Mouse (Mus musculus): ENCODE measurements around the gene Atf7ip. TPM values are rescaled to one million over a fixed set of nuclear protein-coding genes. Genes with fewer than 3 reads are reported as not detected.
A peak's percentile ranks its signal among the peaks of the same experiment; 100 is the strongest.

Gene Atf7ip
- polyA plus RNA-seq, 1 experiment from 2014 or later, result 14.6 TPM

- Histone ChIP-seq H3K9ac (0 out of 2 replicates have a peak overlapping the region, but pooled peaks have one; percentile 15), H3K27ac (replicated peaks) (peak overlapping the region; percentile 93), H3K27me3 (no peaks in the 10 kb centered on the region), H3K4me3 (replicated peaks) (peak overlapping the region; percentile 27), H3K4me2 (peak overlapping the region; percentile 56), H3K9me3 (replicated peaks) (no peaks in the 10 kb centered on the region), H3K36me3 (replicated peaks) (no peaks in the 10 kb centered on the region), H3K4me1 (replicated peaks) (peaks cover 97% of the 10 kb centered on the region)
- ATAC-seq (ENCODE audit: insufficient read depth), result no peak
- 28% methylated on average over 12 of the region's 12 CpGs for WGBS (ENCODE audit: insufficient replicate concordance)
These were observed 36.8 kb upstream of the Atf7ip start for GRCm38 (mm10) chr6:136468974-136469792.

DNA sequence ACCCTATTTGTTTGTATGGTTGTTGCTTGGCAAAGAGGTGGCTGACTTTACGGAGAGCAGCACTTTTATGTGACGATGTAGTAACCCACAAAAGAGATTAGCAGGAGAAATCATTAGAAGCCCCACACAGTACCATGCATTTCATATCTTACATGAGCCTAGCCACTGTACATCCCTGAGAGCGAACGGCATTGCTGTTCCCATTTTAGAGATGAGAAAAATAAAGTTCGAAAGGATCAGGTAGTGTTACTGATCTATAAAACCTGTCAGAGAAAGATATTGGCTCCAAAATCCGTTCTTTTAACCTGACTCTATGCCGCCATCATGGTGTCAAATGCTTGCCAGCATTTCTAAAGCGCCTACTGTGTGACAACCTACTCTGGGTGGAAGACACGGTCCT is 36.2 kb upstream of the Atf7ip start:
- Histone ChIP-seq H3K9ac (peak overlapping the region; percentile 37; the same call in 1 of the 2 replicates), H3K27me3 (no peaks in the 10 kb centered on the region), H3K4me3 (replicated peaks) (peak overlapping the region; percentile 41), H3K4me2 (peak overlapping the region; percentile 70), H3K27ac (replicated peaks) (peak overlapping the region; percentile 93), H3K9me3 (replicated peaks) (no peaks in the 10 kb centered on the region), H3K4me1 (replicated peaks) (peaks cover 95% of the 10 kb centered on the region), H3K36me3 (replicated peaks) (no peaks in the 10 kb centered on the region)
- whole genome bisulfite sequencing (ENCODE audit: insufficient replicate concordance), result 79% methylated on average over 9 of the region's 9 CpGs
- no peak for ATAC-seq (ENCODE audit: insufficient read depth)

GRCm38 (mm10) chr6:136470321-136471230 is 35.4 kb upstream of the Atf7ip start:
- Histone ChIP-seq H3K9ac (peak overlapping the region; percentile 47; the same call in 1 of the 2 replicates), H3K4me3 (replicated peaks) (peak overlapping the region; percentile 41), H3K36me3 (replicated peaks) (no peaks in the 10 kb centered on the region), H3K27me3 (no peaks in the 10 kb centered on the region), H3K9me3 (replicated peaks) (no peaks in the 10 kb centered on the region), H3K4me1 (replicated peaks) (peaks cover 93% of the 10 kb centered on the region), H3K27ac (replicated peaks) (peak overlapping the region; percentile 93), H3K4me2 (peak overlapping the region; percentile 70)
- ATAC-seq (ENCODE audit: insufficient read depth), result peak; percentile 45
- 6% methylated on average over 31 of the region's 31 CpGs for WGBS (ENCODE audit: insufficient replicate concordance)

DNA sequence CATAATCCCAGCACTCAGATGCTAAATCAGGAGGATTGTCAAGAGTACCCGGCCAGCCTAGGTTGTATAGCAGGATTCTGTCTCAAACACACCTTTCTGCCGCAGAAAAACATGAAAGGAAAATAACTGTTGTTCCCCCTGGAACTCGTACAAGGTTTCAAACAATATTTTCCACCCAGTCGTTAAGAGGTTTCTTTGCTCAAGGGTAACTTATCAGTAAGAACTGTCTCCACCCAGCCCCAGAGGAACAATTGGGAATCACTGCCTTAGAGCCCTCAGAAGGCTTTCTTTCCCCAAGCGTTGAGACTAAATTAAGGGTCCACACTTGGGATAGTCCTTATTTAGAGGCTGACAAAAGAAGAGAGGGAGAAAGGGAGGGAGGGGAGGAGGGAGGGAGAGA is 34.4 kb upstream of the Atf7ip start:
- peaks cover 83% of the 10 kb centered on the region for H3K4me1 ChIP-seq (replicated peaks)

GRCm38 (mm10) chr6:136472779-136473178 is 33.2 kb upstream of the Atf7ip start:
- Histone ChIP-seq H3K9me3 (replicated peaks) (no peaks in the 10 kb centered on the region), H3K4me3 (replicated peaks) (no peak overlapping the region), H3K9ac (no peak overlapping the region), H3K4me1 (replicated peaks) (peaks cover 71% of the 10 kb centered on the region), H3K27ac (replicated peaks) (peak overlapping the region; percentile 93), H3K27me3 (no peaks in the 10 kb centered on the region), H3K4me2 (peak overlapping the region; percentile 54), H3K36me3 (replicated peaks) (no peaks in the 10 kb centered on the region)
- ATAC-seq (ENCODE audit: insufficient read depth), result no peak
- 33% methylated on average over 6 of the region's 6 CpGs for WGBS (ENCODE audit: insufficient replicate concordance)

More for the DNA sequence above, 34.4 kb upstream of the Atf7ip start:
- 25% methylated on average over 5 of the region's 5 CpGs for WGBS (ENCODE audit: insufficient replicate concordance)
- Histone ChIP-seq H3K27me3 (no peaks in the 10 kb centered on the region), H3K27ac (replicated peaks) (peak overlapping the region; percentile 93), H3K9ac (no peak overlapping the region), H3K4me2 (peak overlapping the region; percentile 70), H3K9me3 (replicated peaks) (no peaks in the 10 kb centered on the region), H3K36me3 (replicated peaks) (no peaks in the 10 kb centered on the region), H3K4me3 (replicated peaks) (0 out of 2 replicates have a peak overlapping the region, but pooled peaks have one; percentile 41)
- ATAC-seq (ENCODE audit: insufficient read depth), result no peak

DNA sequence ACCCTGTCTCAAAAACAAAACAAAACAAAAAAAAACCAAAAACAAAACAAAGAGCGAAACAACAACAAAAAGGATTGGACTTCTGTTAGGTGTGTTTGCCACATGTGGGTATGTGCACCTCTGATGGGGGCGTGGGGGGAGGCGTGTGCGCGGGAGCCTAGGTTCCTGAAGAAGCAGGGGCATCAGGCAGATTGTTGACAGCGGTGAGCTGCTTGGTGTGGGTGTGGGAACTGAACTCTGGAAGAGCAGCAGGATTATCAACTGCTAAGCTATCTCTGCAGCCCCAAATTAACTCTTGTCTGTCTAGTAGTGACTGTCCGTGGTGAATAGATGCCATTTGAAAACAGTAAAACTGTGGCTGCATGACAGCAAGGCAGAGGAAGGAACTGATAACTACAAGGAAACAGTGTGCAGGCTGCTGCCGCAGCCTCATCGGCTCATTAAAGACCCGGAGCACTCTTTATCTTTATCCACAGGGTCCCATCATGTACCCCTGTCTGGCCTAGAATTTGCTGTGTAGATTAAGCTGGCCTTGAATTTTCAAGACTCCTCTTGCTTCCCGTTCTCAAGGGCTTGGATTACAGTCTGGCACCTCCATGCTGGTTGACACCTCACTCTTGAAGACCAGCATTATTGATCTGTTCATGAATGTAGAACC is 32.4 kb upstream of the Atf7ip start:
- ATAC-seq (ENCODE audit: insufficient read depth), result peak; percentile 2
- no peak overlapping the region for H3K4me3 ChIP-seq (replicated peaks)
- no peaks in the 10 kb centered on the region for H3K27me3 ChIP-seq
- peaks cover 63% of the 10 kb centered on the region for H3K4me1 ChIP-seq (replicated peaks)
- H3K9me3 ChIP-seq (replicated peaks), result no peaks in the 10 kb centered on the region
- peak overlapping the region; percentile 93 for H3K27ac ChIP-seq (replicated peaks)
- no peaks in the 10 kb centered on the region for H3K36me3 ChIP-seq (replicated peaks)
- peak overlapping the region; percentile 54 for H3K4me2 ChIP-seq
- WGBS (ENCODE audit: insufficient replicate concordance), result 18% methylated on average over 11 of the region's 11 CpGs
- peak overlapping the region; percentile 37 for H3K9ac ChIP-seq

DNA sequence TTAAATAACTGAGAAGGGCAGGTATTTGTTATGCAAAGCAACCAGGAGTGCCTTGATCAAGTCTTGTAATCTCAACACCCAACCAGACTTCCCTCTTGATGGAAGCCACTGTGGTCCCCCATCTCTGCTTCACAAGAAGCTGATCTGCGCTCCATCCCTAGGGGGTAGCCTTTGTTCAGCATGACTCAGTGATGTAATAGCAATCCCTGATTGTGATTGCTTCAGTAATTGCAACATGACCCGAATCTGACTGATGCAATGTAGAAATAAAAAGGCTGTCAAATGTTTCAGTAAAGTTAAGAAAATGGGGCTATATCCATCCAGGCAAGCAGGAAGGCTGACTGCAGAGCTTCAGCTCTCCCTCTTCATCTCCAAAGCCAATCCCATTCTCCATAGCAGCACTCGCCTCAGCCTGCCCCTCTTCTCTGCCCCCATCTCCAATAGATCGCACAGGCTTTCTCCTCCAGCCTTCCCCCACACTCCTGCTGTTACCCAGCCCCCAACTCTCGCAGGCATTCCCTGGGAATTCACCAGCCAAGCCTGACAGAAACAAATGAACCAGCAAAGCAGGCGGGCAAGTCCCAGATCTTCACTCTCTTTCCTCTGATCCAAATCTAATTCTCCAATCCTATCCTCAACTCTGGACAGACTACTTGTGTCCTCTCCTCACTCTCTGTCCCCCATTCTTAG is 30.7 kb upstream of the Atf7ip start:
- Histone ChIP-seq H3K9me3 (replicated peaks) (no peaks in the 10 kb centered on the region), H3K36me3 (replicated peaks) (no peaks in the 10 kb centered on the region), H3K4me1 (replicated peaks) (peaks cover 46% of the 10 kb centered on the region), H3K4me3 (replicated peaks) (no peak overlapping the region), H3K27me3 (no peaks in the 10 kb centered on the region), H3K27ac (replicated peaks) (no peak overlapping the region), H3K9ac (no peak overlapping the region), H3K4me2 (no peak overlapping the region)
- WGBS (ENCODE audit: insufficient replicate concordance), result 71% methylated on average over 6 of the region's 6 CpGs
- no peak for ATAC-seq (ENCODE audit: insufficient read depth)

GRCm38 (mm10) chr6:136477878-136478277 is 28.1 kb upstream of the Atf7ip start:
- peaks cover 20% of the 10 kb centered on the region for H3K4me1 ChIP-seq (replicated peaks)
- H3K36me3 ChIP-seq (replicated peaks), result no peaks in the 10 kb centered on the region
- no peaks in the 10 kb centered on the region for H3K27me3 ChIP-seq
- 76% methylated on average over 1 of the region's 1 CpGs for WGBS (ENCODE audit: insufficient replicate concordance)
- no peaks in the 10 kb centered on the region for H3K9me3 ChIP-seq (replicated peaks)
- no peak overlapping the region for H3K4me3 ChIP-seq (replicated peaks)
- H3K9ac ChIP-seq, result no peak overlapping the region
- no peak overlapping the region for H3K4me2 ChIP-seq
- ATAC-seq (ENCODE audit: insufficient read depth), result no peak
- H3K27ac ChIP-seq (replicated peaks), result no peak overlapping the region

- Histone ChIP-seq H3K9me3 (replicated peaks) (no peaks in the 10 kb centered on the region), H3K36me3 (replicated peaks) (no peaks in the 10 kb centered on the region), H3K4me1 (replicated peaks) (no peaks in the 10 kb centered on the region), H3K27me3 (no peaks in the 10 kb centered on the region), H3K4me2 (no peak overlapping the region), H3K9ac (no peak overlapping the region), H3K27ac (replicated peaks) (no peak overlapping the region), H3K4me3 (replicated peaks) (no peak overlapping the region)
- ATAC-seq (ENCODE audit: insufficient read depth), result no peak
- 72% methylated on average over 2 of the region's 2 CpGs for WGBS (ENCODE audit: insufficient replicate concordance)
These were observed 22.4 kb upstream of the Atf7ip start for GRCm38 (mm10) chr6:136483531-136483930.

DNA sequence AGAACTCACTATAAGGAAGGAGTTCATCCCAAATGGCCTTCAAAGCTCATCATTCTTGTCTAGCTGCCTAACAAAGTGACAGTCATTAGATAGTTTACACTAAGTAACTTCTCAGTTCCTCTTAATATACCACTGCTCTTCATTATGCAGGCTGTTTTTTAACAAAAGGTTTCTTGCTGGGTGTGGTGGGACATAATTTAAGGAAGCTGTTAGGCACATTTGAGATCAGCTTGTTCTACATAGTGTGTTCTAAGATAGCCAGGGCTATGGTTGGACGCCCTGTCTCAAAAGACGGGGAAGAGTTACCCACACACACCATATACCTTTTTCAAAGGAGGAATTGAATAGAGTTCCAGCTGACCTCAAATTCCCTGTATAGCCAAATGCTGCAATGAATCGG is 21.9 kb upstream of the Atf7ip start:
- Histone ChIP-seq H3K36me3 (replicated peaks) (no peaks in the 10 kb centered on the region), H3K4me1 (replicated peaks) (no peaks in the 10 kb centered on the region), H3K9ac (no peak overlapping the region), H3K9me3 (replicated peaks) (no peaks in the 10 kb centered on the region), H3K4me2 (no peak overlapping the region), H3K4me3 (replicated peaks) (no peak overlapping the region), H3K27me3 (no peaks in the 10 kb centered on the region), H3K27ac (replicated peaks) (no peak overlapping the region)
- ATAC-seq (ENCODE audit: insufficient read depth), result no peak
- 74% methylated on average over 3 of the region's 3 CpGs for WGBS (ENCODE audit: insufficient replicate concordance)
